Comparison of ENCODE assay signal across 13 mouse cellular contexts in genomic region chr15:77691532-77692311, GRCm38 (mm10). TPM values are rescaled to one million over a fixed set of nuclear protein-coding genes. Genes with fewer than 3 reads are reported as not detected.
A peak's percentile ranks its signal among the peaks of the same experiment; 100 is the strongest.
DNase-seq lines count a peak whose midpoint lies in the region; ATAC-seq and TF ChIP-seq lines count a peak whose summit lies in the region.
"Not testable (repeated sequence)": the region's sequence is repeated elsewhere in the genome, so short reads cannot be mapped to it uniquely, and the experiment has no call there.
"Had no signal": no experiment of that assay in that cellular context is flagged by ENCODE, and none has a peak within 500 bp of the region (broad histone marks: within the 10 kb centered on the region; RNA-seq: fewer than 3 reads in every experiment).

No protein-coding gene starts in this region.

- TF ChIP-seq POLR2A in ES-Bruce4 (IDR thresholded peaks at IDR 0.05; ENCODE audit: insufficient read depth, low read length); small intestine, adult 2 months (IDR thresholded peaks at IDR 0.05; ENCODE audit: low read depth, low read length): not testable (repeated sequence)

- ATAC-seq in embryonic facial prominence, embryonic 13.5 days (ENCODE audit: insufficient number of reproducible peaks, insufficient read depth, low FRiP score, low TSS enrichment, low read depth); forebrain, postnatal 0 days; hindbrain, embryonic 11.5 days (ENCODE audit: low FRiP score); kidney, embryonic 14.5 days (ENCODE audit: low FRiP score, low TSS enrichment); liver, embryonic 12.5 days; midbrain, embryonic 16.5 days: not testable (repeated sequence)

- TF ChIP-seq CTCF in ES-Bruce4 (IDR thresholded peaks at IDR 0.05; ENCODE audit: low read depth, low read length); forebrain, postnatal 0 days (IDR thresholded peaks at IDR 0.05; ENCODE audit: low read depth); small intestine, adult 2 months (IDR thresholded peaks at IDR 0.05; ENCODE audit: extremely low read depth, insufficient read length, insufficient replicate concordance, low read depth, low read length): not testable (repeated sequence)

- peak overlapping the region; percentile 55 for H3K4me2 ChIP-seq in embryonic facial prominence, embryonic 13.5 days
- peak overlapping the region; percentile 34 for H3K4me2 ChIP-seq in forebrain, postnatal 0 days (ENCODE audit: low read depth)
- peak overlapping the region; percentile 43 for H3K4me2 ChIP-seq in hindbrain, embryonic 11.5 days (replicated peaks; ENCODE audit: low read depth, low read length)
- peak overlapping the region; percentile 39 for H3K4me2 ChIP-seq in kidney, embryonic 14.5 days (replicated peaks; ENCODE audit: low read depth, low read length)
- peak overlapping the region; percentile 31 for H3K4me2 ChIP-seq in liver, embryonic 12.5 days
- H3K4me2 ChIP-seq in midbrain, embryonic 16.5 days (ENCODE audit: low read length) = peak overlapping the region; percentile 45

- not testable (repeated sequence) for H3K27me3 ChIP-seq in ES-Bruce4 (ENCODE audit: control insufficient read depth, insufficient read depth, low read length, poor library complexity, severe bottlenecking); embryonic facial prominence, embryonic 13.5 days; forebrain, postnatal 0 days (ENCODE audit: insufficient read depth, low read length); hindbrain, embryonic 11.5 days (ENCODE audit: control insufficient read depth, insufficient read depth, low read length); kidney, embryonic 14.5 days (ENCODE audit: control insufficient read depth, insufficient read depth, low read length); liver, embryonic 12.5 days (replicated peaks); midbrain, embryonic 16.5 days (ENCODE audit: control insufficient read depth, insufficient read depth, low read depth, low read length); small intestine, adult 2 months (ENCODE audit: control insufficient read depth, insufficient read depth, low read length)

- not testable (repeated sequence) for H3K36me3 ChIP-seq in ES-Bruce4 (ENCODE audit: control insufficient read depth, insufficient read depth, low read length, poor library complexity, severe bottlenecking); embryonic facial prominence, embryonic 13.5 days; forebrain, postnatal 0 days (ENCODE audit: insufficient read depth); hindbrain, embryonic 11.5 days (ENCODE audit: control insufficient read depth, insufficient read depth, low read length); kidney, embryonic 14.5 days (ENCODE audit: control insufficient read depth, insufficient read depth, low read length); liver, embryonic 12.5 days; midbrain, embryonic 16.5 days (ENCODE audit: control insufficient read depth, insufficient read depth, low read length); small intestine, adult 2 months (ENCODE audit: control insufficient read depth, insufficient read depth, low read length)

- TF ChIP-seq EP300 in ES-Bruce4 (IDR thresholded peaks at IDR 0.05; ENCODE audit: insufficient read depth, low read depth, low read length) = not testable (repeated sequence)

- H3K9me3 ChIP-seq in ES-Bruce4 (replicated peaks; ENCODE audit: control insufficient read depth, insufficient read depth, low read length, poor library complexity, severe bottlenecking); embryonic facial prominence, embryonic 13.5 days; forebrain, postnatal 0 days (ENCODE audit: low read length); hindbrain, embryonic 11.5 days (ENCODE audit: control insufficient read depth, low read length); kidney, embryonic 14.5 days (ENCODE audit: control insufficient read depth, low read length); liver, embryonic 12.5 days (replicated peaks); midbrain, embryonic 16.5 days (replicated peaks; ENCODE audit: control insufficient read depth, low read length, poor library complexity, severe bottlenecking): not testable (repeated sequence)

- peak overlapping the region; percentile 25; the same call in 1 of the 2 replicates for H3K4me3 ChIP-seq in ES-Bruce4 (ENCODE audit: low read depth, low read length)
- H3K4me3 ChIP-seq in embryonic facial prominence, embryonic 13.5 days = peak overlapping the region; percentile 32
- not testable (repeated sequence) for H3K4me3 ChIP-seq in forebrain, postnatal 0 days (ENCODE audit: low read depth, low read length); liver, embryonic 12.5 days
- peak overlapping the region; percentile 25 for H3K4me3 ChIP-seq in hindbrain, embryonic 11.5 days (ENCODE audit: low read depth, low read length)
- peak overlapping the region; percentile 31 for H3K4me3 ChIP-seq in kidney, embryonic 14.5 days (ENCODE audit: low read length)
- H3K4me3 ChIP-seq in midbrain, embryonic 16.5 days (ENCODE audit: low read depth, low read length) = peak overlapping the region; percentile 11; the same call in 1 of the 2 replicates
- peak overlapping the region; percentile 32 for H3K4me3 ChIP-seq in small intestine, adult 2 months (ENCODE audit: low read depth, low read length)

- not testable (repeated sequence) for H3K4me1 ChIP-seq in ES-Bruce4 (ENCODE audit: control insufficient read depth, insufficient read depth, low read length); embryonic facial prominence, embryonic 13.5 days; forebrain, postnatal 0 days (ENCODE audit: insufficient read depth); hindbrain, embryonic 11.5 days (replicated peaks; ENCODE audit: control insufficient read depth, insufficient read depth, low read length); kidney, embryonic 14.5 days (ENCODE audit: control insufficient read depth, insufficient read depth, low read length); liver, embryonic 12.5 days; midbrain, embryonic 16.5 days (ENCODE audit: control insufficient read depth, insufficient read depth, low read length); small intestine, adult 2 months (ENCODE audit: control insufficient read depth, insufficient read depth, insufficient read length, low read length)

- not testable (repeated sequence) for H3K27ac ChIP-seq in ES-Bruce4 (ENCODE audit: insufficient read depth, low read length); embryonic facial prominence, embryonic 13.5 days; forebrain, postnatal 0 days (ENCODE audit: low read depth, low read length); hindbrain, embryonic 11.5 days (ENCODE audit: low read depth, low read length); kidney, embryonic 14.5 days (ENCODE audit: low read depth, low read length); liver, embryonic 12.5 days; midbrain, embryonic 16.5 days (ENCODE audit: low read length); small intestine, adult 2 months (ENCODE audit: insufficient read depth, low read depth, low read length)

- WGBS in embryonic facial prominence, embryonic 13.5 days = 5% methylated on average over 20 of the region's 20 CpGs
- 6% methylated on average over 19 of the region's 20 CpGs for WGBS in forebrain, postnatal 0 days
- 10% methylated on average over 19 of the region's 20 CpGs for WGBS in hindbrain, embryonic 11.5 days
- 9% methylated on average over 19 of the region's 20 CpGs for WGBS in kidney, embryonic 14.5 days
- 8% methylated on average over 19 of the region's 20 CpGs for WGBS in liver, embryonic 12.5 days (ENCODE audit: insufficient replicate concordance)
- 7% methylated on average over 19 of the region's 20 CpGs for WGBS in midbrain, embryonic 16.5 days
- 8% methylated on average over 20 of the region's 20 CpGs for WGBS in small intestine, adult 2 months

- not testable (repeated sequence) for DNase-seq in forebrain, postnatal 0 days
- peak; percentile 33 for DNase-seq in hindbrain, embryonic 11.5 days (ENCODE audit: low spot score)

- H3K9ac ChIP-seq in ES-Bruce4 (ENCODE audit: low read depth, poor library complexity, severe bottlenecking); forebrain, postnatal 0 days; liver, embryonic 12.5 days; midbrain, embryonic 16.5 days (ENCODE audit: low read depth, low read length): not testable (repeated sequence)
- H3K9ac ChIP-seq in embryonic facial prominence, embryonic 13.5 days = peak overlapping the region; percentile 61
- peak overlapping the region; percentile 34; the same call in 1 of the 2 replicates for H3K9ac ChIP-seq in hindbrain, embryonic 11.5 days (ENCODE audit: low read depth, low read length)
- H3K9ac ChIP-seq in kidney, embryonic 14.5 days (ENCODE audit: low read depth, low read length) = peak overlapping the region; percentile 50

RNA-seq across cellular contexts. Expression of gene Apol7e, which starts 6.9 kb away (rescaled TPM):
- 0.54 TPM in 1 of 2 replicates, not detected in the other for polyA plus RNA-seq in ES-Bruce4 (2011; ENCODE audit: insufficient read depth, insufficient read length, low read depth, missing spikeins)
- polyA plus RNA-seq in embryonic facial prominence, embryonic 13.5 days (2015; fragmentation: Nextera tagmentation; extraction: Ambion mirVana) = not detected in 2 replicates
- total RNA-seq in forebrain, postnatal 0 days (2014; rRNA removed) = not detected in 2 replicates
- 0.08 TPM in 1 of 2 replicates, not detected in the other for polyA plus RNA-seq in forebrain, postnatal 0 days (2015; fragmentation: Nextera tagmentation; extraction: Ambion mirVana)
- polyA plus RNA-seq in hindbrain, embryonic 11.5 days (2014; fragmentation: Nextera tagmentation; extraction: Ambion mirVana) = not detected in 2 replicates
- not detected in 2 replicates for polyA plus RNA-seq in kidney, embryonic 14.5 days (2014; fragmentation: Nextera tagmentation; extraction: Ambion mirVana)
- polyA plus RNA-seq in liver, embryonic 12.5 days (2016; fragmentation: Nextera tagmentation; extraction: Ambion mirVana) = not detected in 2 replicates
- polyA plus RNA-seq in midbrain, embryonic 16.5 days (2015; fragmentation: Nextera tagmentation; extraction: Ambion mirVana) = not detected in 2 replicates
- polyA plus RNA-seq in small intestine, adult 2 months (2012; rRNA removed) = 1.9 and 3.6 TPM in 2 replicates
- total RNA-seq: gastrocnemius, postnatal 10 days; layer of hippocampus, adult 18-20 months had no signal
- polyA plus RNA-seq: myocyte had no signal

RNA-seq across cellular contexts. Expression of gene Apol9b, which starts 37.1 kb away (rescaled TPM):
- polyA plus RNA-seq in ES-Bruce4 (2011; ENCODE audit: insufficient read depth, insufficient read length, low read depth, missing spikeins) = not detected in 2 replicates
- polyA plus RNA-seq in embryonic facial prominence, embryonic 13.5 days (2015; fragmentation: Nextera tagmentation; extraction: Ambion mirVana) = not detected in 2 replicates
- not detected in 2 replicates for total RNA-seq in forebrain, postnatal 0 days (2014; rRNA removed)
- 0.16 TPM in 1 of 2 replicates, not detected in the other for polyA plus RNA-seq in forebrain, postnatal 0 days (2015; fragmentation: Nextera tagmentation; extraction: Ambion mirVana)
- polyA plus RNA-seq in hindbrain, embryonic 11.5 days (2014; fragmentation: Nextera tagmentation; extraction: Ambion mirVana) = not detected in 2 replicates
- 0.34 TPM in 1 of 2 replicates, not detected in the other for polyA plus RNA-seq in kidney, embryonic 14.5 days (2014; fragmentation: Nextera tagmentation; extraction: Ambion mirVana)
- polyA plus RNA-seq in liver, embryonic 12.5 days (2016; fragmentation: Nextera tagmentation; extraction: Ambion mirVana) = not detected in 2 replicates
- not detected in 2 replicates for polyA plus RNA-seq in midbrain, embryonic 16.5 days (2015; fragmentation: Nextera tagmentation; extraction: Ambion mirVana)
- 5.7 and 102 TPM in 2 replicates for polyA plus RNA-seq in small intestine, adult 2 months (2012; rRNA removed)
- total RNA-seq: gastrocnemius, postnatal 10 days; layer of hippocampus, adult 18-20 months; left cerebral cortex, adult 2 months had no signal

RNA-seq across cellular contexts. Expression of gene Apol11b, which starts 48.6 kb away (rescaled TPM):
- not detected in 2 replicates for polyA plus RNA-seq in ES-Bruce4 (2011; ENCODE audit: insufficient read depth, insufficient read length, low read depth, missing spikeins)
- 0.10 TPM in 1 of 2 replicates, not detected in the other for polyA plus RNA-seq in embryonic facial prominence, embryonic 13.5 days (2015; fragmentation: Nextera tagmentation; extraction: Ambion mirVana)
- total RNA-seq in forebrain, postnatal 0 days (2014; rRNA removed) = not detected in 2 replicates
- not detected in 2 replicates for polyA plus RNA-seq in forebrain, postnatal 0 days (2015; fragmentation: Nextera tagmentation; extraction: Ambion mirVana)
- polyA plus RNA-seq in hindbrain, embryonic 11.5 days (2014; fragmentation: Nextera tagmentation; extraction: Ambion mirVana) = not detected in 2 replicates
- polyA plus RNA-seq in kidney, embryonic 14.5 days (2014; fragmentation: Nextera tagmentation; extraction: Ambion mirVana) = not detected in 2 replicates
- 6.3 and 6.9 TPM in 2 replicates for polyA plus RNA-seq in liver, embryonic 12.5 days (2016; fragmentation: Nextera tagmentation; extraction: Ambion mirVana)
- not detected in 2 replicates for polyA plus RNA-seq in midbrain, embryonic 16.5 days (2015; fragmentation: Nextera tagmentation; extraction: Ambion mirVana)
- polyA plus RNA-seq in small intestine, adult 2 months (2012; rRNA removed) = 0.22 TPM in 1 of 2 replicates, not detected in the other
- total RNA-seq: layer of hippocampus, adult 18-20 months had no signal
- polyA plus RNA-seq: macrophage had no signal
